Mouse (Mus musculus) urinary bladder, adult 18-20 months (tissue): ENCODE results near the gene Kdelr1.

Source experiments
- DNase-seq, 2 experiments: peaks; one replicate each; pipeline ENCODE4 v3.0.0; 2022; ENCODE audit warnings: low spot score in 2 of 2, mixed read lengths in 2 of 2

The Kdelr1 gene

DNA sequence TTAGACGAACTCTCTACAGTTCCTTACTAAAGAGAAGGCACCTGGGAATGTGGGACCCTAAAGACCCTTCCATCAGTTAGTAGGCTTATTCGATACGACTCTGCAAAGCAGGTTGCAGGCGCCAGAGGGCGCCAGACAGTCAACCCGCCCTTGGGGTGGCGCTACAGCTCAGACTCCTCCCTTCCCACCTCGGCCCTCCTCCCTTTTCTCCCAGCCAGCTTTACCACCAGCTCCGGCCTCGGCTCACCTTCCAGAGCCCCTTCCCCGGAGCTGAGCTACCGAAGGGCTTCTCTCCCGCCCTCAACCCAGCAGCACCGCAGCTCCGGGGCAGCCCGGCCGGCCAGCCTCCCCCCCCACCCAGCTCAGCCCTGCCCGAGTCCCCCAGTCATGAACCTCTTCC is at the start of gene Kdelr1:
Gene Kdelr1, plus strand, starts transcription at position 149 of the 400 bp plus-strand sequence.
- DNase-seq: peak; percentile 78 to 80

DNA sequence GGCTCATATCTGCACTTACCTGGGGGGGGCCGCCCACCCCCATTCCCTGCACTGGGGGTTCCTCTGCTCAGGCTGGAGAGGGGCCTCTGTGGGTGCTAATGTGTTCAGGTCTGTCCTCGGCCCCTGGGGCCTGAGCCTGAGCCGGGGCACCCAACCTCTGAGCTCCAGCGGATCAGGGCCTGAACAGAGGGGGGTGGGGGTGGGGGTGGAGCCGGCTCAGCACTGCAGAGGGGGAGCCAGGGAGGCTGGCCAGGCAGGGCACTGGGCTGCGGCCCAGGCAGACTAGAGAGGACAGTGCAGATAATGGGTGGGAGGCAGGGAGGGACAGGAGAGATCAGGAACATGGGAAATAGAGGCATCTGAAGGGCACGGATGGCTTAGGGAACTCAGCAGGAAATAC is 48.0 kb upstream of the Kdelr1 start, which contains the start of gene Kcnj14:
Gene Kcnj14, minus strand, starts transcription at position 185 of the 400 bp plus-strand sequence.
- no peak for DNase-seq

DNA sequence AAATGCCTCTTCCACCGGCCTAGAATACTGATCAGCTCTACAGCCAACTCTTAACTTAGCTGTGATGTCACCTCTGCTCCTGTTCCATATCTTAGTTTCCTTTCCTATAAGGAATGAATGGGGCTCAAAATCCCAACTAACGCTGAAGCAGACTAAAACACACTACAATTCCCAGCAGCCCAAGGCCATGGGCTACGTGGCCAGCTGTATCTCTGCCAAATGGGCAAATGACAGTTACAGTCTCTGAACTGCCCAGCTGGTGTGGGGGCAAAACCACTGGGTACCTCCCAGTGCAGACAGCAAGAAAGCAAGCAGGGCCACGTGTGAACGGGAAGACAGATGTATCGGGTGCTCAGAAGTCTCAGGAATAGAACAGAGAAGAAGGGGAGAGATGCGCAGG is 45.9 kb upstream of the Kdelr1 start:
- no peak for DNase-seq

DNA sequence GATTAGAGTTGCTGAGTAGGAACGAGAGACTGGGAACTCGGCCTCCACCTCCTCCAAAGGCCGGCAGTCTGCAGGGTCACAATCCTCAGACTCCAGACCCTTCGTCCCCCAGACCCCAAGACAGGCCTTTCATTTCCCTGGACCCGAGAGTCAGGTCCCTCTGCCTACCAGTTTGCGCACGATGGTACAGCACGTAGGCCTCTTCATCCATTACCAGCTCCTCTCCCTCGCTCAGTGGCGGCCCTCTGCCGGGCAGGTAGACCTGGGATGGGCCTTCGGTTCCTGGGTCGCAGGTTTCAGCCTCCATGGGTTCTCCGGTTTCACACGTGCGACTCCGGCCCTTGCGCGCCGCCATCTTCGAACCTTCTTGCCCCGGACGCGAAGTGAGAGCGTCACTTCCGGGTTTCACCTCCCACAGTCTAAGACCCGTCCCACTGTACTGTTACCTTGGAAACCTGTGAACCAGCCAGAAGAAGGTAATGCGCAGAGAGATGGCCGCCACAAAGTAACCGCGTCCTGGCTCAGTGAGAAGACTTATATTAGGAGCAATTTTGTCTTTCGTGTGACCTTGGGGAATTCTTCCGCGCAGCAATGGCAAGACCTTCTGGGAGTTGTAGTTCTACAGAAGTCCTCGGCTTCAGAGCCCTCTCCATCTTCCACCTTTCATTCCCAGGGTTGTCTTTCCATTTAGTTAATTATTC is 42.0 kb upstream of the Kdelr1 start, which contains the start of gene Grwd1:
Gene Grwd1, minus strand, starts transcription at position 518 of the 701 bp plus-strand sequence.
- peak; percentile 66 to 82 for DNase-seq

DNA sequence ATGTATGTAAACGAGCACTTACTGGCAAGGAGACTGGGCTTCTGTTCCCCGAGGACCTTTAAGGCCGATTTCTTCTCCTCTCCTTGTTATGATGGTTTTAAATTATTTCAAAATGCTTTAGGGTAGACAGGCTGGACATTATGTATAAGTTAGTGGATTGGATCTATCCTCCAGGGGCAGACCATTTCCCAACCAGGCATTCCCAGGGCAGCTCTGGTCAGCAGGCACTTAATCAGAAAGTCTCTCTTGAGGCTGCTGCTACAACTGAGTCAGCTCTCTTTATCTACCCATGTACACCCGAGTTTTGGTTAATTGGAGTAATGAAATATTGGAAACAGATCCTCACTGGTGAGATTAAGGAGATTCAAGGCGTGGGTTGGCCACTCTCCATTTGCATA is 41.4 kb upstream of the Kdelr1 start:
- no peak for DNase-seq

DNA sequence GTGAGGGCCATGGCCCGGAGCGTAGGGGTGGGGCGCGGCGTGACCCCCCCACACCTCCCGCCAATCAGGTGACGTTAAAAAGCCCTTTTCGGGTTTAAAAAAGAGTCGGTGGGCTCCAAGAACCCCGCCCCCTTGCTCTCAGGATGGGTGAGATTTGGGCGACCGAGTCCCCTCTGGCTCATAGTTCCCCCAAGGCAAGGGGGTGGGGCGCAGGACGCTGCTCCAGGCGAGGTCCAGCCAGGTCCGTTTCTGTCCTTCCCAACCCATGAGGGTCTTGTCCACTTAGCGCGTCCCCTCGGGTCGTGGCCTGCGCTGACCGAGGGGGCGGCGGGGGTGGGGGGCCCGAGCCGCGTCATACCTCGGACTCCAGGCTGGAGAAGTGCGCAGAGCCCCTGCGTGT is 40.1 kb upstream of the Kdelr1 start:
- no peak for DNase-seq

DNA sequence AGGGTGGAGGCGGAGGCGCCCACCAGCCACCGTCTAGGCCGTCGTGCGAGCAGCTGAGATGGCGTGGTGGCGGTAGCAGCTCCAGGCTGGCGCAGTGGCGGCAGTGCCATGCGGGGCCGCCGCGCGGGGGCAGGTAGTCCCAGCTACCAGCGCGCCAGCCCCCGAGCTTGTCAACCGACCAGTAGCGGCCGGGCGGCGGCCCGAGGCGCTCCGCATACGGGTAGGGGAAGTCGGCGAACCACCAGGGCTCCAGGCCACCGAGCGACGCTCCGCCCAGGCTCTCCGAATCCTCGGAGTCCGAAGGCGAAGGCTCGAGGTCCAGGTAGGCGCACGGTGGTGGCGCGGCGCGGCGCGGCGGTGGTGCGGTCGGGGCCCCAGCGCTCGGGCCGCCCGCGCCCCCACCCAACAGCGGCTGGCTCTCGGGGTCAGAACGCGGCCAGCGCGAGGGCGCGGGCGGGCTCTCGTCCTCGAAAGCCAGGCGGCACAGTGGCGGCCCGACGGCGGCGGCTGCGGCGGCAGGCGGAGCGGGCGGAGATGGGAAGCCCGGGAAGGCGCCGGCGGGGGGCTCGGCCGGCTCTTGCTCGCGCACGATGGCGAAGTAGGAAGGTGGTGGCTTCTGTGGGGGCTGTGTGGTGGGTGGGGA is 39.3 kb upstream of the Kdelr1 start:
- DNase-seq: no peak

DNA sequence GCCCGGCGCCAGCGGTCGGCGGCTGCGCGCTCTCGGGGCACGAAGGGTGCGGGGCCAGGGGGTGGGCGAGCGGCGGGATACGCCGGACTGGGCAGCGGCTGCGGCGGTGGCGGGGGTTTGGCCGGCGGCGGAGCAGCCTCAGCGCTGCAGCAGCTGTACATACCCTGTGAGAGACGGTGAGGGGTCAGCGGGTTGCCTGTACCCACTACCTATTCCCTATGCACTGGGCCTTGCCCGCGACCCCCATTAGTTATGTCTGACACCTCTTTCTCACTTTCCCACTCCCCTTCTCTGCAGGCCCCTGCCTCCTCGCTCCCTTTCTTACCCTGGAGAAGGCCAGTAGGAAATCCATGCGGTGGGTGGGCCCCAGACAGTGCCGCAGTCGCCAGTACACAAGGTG is 38.6 kb upstream of the Kdelr1 start:
- no peak for DNase-seq

DNA sequence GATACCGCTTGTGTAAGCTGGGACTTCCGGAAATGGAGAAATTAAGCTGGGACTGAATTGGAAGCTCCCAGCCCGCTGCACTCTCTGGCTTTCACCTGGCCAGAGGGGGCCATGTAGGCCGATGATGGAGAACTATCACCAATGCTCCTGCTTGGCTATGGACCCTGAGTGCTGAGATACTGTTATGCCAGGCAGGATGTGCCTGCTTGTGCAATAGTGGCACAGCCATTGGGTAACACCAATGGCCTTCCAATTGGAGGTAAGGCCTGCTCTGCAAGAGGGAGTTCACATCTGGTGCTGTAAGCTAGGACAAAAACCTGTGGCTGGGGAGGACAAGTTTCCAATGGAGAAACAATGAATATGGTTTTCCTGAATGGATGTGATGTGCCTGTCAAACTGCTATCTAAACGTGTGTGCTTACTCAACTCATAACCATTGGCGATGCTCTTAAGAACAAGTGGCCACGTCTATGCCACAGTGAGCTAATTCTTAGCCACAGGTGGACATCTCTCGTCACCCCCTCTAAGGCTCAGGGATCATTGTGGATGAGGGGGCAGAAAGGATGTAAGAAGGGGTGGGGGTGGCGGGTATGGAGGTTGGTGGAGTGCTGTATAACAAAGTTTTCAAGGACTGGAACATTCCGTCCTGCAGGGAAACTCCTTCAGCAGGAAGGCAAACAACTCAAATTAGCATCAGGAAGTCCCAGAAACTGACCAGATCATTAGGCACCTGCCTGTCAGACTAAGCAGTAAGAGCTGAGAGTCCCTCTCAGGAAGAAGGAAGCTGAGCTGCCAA is 29.4 kb upstream of the Kdelr1 start:
- DNase-seq: no peak

DNA sequence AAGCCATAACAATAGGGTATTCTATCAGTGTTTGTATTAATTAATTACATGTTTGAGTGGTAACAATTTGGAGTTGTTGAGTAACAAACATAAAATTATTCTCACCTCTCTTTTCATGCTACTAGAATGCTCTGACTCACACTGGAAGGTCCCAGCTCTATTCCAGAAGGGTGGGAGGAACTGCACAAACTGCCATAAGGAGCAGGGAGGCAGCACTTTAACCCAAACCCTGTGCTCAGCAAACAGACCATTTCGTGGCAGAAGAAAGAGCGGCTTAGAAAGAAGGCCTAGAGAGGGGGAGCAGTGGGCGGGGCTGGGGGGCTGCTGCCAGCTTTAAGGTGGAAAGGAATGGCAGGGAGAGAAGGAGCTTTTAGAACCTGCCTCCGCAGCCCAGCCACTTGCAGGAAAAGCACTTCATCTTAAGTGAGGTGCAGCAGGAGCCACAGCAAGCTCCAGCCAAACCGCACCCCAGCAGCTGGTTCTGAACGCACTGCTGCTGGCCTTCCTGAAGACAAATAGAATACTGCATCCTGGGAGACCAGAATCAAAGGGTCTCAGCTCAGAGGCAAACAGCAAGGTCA is 24.0 kb upstream of the Kdelr1 start:
- DNase-seq: no peak

DNA sequence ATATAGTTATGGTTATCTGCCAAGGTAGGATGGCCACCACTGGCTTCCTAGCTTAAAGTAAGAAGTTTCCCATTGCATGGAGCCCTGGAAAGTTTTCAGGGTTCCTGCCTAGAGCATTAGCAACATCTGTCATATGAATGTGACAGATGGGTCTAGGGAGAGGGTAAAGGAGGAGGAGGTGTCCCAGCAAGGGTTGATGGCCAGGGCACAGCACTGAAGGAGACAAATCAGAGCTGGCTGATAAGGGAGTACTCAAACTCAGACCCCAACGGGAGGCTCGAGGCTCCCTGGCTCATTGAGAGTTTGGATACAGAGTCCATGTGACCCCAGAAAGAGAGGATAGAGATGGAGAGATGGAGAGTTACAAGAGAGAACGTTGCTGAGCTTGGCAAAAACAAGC is 21.9 kb upstream of the Kdelr1 start:
- no peak for DNase-seq

DNA sequence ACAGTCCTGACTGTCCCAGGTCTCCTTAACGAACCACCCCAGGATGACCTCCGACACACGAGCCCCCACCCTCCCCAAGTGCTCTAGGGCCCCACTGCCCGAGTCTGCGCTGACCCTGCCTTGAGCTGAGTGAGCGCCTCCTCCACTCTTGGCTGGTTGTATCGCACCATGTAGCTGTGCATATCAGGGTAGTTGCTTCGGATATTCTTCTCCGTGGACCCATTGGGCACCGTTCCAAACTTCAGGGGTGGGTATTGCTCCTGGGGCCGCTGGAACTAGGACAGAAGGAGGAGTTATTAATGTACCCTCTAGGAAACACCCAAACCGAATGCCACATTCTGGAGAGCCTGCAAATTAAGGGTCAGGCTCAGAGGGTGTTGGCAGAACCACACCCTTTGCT is 19.5 kb upstream of the Kdelr1 start:
- no peak for DNase-seq

DNA sequence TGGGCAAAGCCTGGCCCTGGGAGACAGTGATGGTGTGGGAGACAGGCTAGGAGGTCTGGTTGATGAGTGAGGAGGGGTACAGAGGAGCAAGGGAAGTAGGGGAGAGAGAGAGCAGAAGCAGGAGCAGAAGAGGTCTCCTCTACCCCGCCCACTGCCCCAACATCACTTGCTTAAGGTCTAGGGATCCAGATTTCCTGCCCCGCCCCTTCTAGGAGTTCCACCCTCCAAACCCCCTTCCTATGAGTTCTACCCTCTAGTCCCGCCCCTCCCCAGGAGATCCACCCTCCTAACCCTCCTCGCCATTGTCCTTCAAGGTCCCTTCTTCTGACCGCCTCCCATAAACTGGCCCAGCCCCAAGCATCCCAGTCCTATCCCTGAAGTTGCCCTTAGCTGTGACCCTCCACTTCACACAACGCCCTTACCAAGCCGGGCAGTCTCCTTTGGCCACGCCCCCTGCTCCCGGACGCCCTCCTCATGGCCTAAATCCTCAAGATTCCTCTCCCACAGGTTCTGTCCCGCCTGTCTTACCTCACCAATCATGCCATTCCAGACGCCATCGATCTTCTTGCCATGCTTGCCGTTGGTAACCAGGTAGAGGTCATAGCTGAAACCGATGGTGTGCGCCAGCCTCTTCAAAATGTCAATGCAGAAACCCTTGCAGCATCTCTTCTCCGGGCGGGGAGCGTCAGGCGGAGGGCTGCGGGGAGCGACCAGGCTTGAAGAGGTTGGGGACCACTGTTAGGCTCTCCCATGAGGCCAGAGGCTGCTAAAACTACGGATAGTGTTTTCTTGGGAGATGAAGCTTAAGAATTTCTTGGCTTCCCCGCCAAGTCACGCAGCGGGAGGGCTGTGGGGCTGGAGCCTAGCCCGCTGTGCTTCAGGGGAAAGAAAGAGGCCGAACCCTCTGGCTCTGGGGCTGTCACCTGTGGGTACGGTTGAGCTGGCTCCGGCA is 15.3 kb upstream of the Kdelr1 start:
- no peak for DNase-seq

DNA sequence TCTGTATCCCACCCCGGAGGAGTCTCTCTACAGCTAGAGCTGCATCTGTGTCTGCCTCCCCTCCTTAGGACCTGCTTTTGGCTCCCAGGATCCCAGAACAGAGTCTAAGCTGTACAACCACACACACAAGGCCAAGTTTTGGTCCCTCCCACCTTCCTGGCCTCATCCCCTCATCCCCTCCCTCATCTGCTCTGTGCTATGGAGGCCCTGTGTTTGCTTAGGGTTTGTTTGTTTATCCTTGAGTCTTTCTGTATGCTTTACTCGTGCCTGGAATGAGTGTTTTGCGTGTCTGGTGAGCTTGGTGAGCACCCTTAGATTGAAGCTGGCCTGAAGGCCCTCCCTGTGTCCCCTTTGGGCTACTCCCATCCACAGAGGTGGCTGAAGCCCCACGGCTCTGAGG is 13.6 kb upstream of the Kdelr1 start:
- no peak for DNase-seq

DNA sequence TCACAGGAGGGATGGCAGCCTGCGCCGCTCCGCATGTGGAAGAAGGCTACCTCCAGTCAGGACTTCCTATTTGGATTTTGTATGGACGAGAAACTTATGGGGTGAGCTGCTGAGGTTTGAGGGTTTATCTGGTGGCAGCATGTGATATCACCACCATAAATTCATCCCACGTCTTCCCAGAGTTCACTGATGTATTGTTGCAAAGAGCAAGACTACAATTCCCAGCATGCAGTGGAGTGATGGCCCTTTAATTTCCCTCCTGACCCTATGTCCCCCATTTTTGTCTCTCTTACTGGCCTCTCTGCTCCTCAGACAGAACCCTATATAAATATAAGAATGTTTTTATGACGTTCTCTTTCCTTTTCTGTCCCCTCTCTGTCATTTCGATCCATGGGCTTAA is 9.8 kb upstream of the Kdelr1 start:
- DNase-seq: no peak

DNA sequence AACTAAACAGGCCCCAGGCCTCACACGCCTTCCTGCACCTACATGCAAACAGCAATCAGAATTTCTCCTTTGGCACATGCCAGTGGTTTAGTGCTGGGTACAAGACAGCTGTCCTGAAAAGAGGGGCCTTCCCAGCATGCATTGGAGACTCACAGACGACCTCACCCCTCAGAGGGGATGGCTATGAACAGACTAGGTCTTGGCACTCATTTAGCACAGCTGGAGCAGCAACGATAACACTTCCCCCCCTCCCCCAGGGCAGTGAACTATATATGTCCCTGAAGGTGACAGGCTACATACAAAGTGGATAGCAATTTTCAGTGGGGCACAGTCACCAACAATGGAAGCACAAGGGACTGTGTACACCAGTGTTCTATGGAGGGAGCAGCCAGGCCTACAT is 8.1 kb upstream of the Kdelr1 start:
- no peak for DNase-seq

DNA sequence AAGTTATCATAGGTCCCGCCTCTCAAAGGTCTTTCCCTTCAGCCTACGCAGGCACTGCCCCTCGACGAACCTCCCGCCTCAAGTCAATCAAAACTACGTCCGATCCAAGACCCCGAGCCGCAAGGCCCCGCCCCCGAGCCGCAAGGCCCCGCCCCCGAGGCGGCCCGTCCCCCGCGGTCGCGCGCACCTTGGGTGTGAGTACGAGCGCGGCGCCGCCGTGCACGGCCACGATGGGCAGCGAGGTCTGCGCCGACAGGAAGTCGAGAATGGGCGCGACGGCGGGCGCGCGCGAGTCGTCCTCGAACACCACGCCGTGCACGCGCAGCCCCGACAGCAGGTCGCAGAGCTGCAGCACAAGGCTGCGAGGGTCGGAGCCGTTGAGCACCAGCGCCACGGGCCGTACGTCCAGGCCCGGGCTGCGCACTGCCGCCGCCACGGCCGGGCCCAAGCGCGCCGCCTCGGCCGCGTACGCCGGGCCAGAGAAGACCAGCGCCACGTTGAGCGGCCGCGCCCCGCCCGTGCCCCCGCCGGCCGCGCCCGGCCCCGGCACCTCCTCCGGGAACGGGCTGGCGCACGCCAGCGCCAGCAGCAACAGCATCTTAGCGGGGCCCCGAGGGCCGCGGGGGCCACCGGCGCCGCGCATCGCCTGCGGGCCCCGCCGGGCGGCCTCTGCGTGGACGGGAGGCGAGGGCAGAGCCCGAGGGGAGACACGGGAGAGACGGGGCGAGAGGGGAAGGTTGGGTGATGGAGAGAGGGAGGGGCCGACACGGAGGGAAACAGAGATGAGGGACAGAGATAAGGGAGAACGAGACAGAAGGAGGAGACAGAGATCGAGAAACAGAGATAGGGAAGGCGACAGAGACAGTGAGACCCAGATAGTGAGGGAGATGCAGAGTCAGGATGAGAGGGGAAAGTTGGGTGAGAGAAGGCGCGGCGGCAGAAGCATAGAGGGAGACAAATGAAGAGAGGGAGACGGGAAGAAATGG is 6.4 kb upstream of the Kdelr1 start:
- DNase-seq: peak; percentile 88 to 89

DNA sequence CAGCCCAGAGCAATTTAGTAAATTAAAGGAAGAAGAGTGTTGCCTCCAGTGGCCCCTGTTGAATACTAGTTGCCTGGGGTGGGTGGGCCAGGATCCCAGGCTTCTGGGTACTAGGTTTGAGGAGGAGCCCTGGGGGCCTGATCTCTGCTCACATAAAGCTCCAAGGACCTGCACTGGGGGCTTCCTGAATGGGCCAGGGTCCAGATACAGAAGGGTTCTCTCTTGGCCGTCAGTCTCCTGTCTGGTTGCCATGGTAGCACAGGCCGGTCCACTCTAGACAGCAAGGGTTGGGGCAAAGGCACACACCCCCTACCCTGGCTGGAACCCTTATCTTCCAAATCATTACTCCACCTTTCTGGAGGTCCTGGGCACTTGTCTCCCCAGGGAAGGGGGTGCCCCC is 4.7 kb upstream of the Kdelr1 start:
- no peak for DNase-seq

DNA sequence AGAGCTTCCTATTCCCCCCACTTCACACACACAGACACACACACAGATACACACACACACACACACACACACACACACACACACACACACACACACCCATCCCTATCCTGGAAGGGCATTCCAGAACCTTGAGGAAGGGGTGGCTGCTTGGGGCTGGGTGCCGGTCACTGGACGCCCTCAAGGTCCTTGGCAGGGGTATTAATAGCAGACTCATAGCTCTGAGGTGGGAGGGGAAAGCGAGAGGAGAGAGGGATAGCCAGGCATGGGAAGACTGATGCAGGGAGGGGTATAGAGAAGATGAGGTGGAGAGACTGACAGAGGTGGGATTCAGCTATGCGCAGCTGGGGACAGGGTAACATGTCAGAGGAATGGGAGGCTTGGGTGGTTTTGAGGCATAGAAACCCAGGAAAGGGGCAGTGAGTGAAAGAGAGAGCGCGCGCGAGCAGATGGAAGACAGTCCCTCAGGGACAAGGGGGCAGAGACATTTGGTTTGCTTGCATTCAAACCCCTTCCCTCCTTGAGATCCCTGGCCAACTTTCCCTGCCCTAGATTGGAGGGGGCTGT is 3.4 kb upstream of the Kdelr1 start:
- no peak for DNase-seq

DNA sequence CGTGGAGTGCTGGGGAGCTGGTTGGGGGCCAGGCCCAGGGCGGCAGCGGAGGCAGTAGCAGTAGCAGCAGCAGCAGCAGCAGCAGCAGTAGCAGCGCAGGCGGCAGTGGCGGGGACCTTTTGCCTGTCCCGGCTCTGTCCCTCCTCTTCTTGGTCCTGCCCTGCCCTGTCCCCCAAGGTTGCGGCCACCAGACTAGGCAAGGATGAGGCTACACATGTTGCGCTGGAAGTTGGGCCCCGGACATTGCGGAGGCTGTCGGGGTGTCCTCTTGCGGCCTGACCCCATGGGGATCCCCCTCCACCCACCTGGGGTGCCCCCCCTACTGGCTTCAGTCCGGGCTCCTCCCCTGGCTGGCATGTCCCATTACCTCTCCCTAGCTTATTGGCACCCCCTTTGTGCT is 2.8 kb upstream of the Kdelr1 start:
- DNase-seq: no peak
